Mouse (Mus musculus): ENCODE measurements around the gene Arhgap1.

GRCm38 (mm10) chr2:91632316-91632715 is 17.3 kb upstream of the Arhgap1 start:
- TF ChIP-seq EP300 (IDR thresholded peaks at IDR 0.05) (no peak), CTCF (IDR thresholded peaks at IDR 0.05) (no peak)

All from lung, postnatal 0 days (tissue).